Mouse (Mus musculus): ENCODE results near the gene Gm17455. TPM values are rescaled to one million over a fixed set of nuclear protein-coding genes. Genes with fewer than 3 reads are reported as not detected.

Gm17455 gene
- total RNA-seq, 4 experiments from 2014 or later: not detected

DNA sequence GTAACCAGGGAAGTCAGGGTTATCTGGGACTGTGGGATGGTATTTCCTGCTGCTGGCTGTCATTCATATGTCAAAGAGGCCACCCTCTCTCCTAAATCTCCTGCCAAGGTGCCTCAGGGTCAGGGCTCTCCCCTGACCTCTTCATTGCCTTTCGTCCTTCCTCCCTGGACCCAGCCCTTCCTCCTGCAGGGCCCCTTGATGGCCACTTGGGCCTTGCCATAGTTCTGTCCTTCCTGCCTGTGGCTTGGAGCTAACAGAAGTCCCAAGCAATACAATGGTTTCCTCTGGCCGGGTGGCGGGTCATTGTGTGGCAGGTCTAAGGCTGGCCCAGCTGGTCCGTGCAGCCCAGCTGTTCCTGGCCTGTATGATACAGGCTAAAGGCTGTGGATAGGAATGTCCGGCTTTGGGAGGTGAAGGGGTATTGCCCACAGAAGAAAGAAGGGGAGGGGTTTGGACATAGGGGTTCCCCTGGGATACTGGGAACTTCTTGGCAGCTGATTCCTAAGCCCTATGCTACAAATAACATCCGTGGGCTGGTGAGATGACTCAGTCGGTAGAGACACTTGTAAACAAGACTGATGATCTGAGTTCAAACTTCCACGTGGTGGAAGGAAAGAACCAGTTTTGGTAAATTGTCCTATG lies 25.5 kb upstream of the Gm17455 start:
- peak; percentile 74 for DNase-seq (ENCODE audit: low spot score)

- no peak for DNase-seq (ENCODE audit: low spot score)
Observed at GRCm38 (mm10) chr10:60376704-60377103, 22.8 kb upstream of the Gm17455 start.

DNA sequence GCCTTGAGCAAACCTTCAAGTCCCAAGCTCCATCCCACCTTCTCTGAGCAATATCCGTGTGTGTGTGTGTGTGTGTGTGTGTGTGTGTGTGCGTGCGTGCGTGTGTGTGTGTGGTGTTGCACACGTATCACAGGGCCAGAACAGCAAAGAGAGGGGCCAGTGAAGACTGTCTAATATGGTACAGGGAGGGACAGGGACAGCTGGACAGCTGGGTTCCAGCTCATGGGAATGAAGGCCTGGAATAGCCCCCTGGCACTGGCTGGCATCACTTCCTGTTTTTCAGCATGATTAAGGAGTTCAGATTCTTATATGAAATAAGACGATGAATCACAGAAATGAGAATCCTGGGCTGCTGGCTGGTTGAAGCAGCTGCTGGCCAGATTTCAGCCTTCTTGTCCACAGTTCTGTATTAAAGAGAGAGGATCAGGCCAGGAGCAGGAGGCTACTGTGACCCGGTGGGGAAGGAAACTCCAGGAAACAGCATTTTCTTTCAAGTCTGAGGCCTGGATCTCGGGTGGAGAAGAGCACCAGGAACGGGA lies 20.0 kb upstream of the Gm17455 start:
- DNase-seq (ENCODE audit: low spot score): no peak

DNA sequence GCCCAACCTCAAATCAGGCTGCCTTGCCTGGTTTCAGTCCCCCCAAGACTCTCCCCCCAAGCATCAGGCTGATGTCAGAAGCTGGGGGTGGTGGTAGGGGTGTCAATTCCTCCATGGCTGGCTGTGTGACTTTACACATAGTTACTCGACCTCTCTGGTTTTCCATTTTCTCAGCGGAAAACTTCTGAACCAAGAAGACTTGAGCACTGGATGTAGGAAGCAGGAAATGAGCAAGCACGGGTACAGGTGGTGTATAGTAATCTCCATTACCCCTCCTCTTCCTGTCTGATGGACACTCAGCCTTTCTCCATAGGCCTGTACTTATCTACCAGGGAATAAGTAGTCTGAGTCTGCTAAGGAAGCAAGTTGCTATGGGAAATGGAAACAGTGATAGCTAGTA lies 19.3 kb upstream of the Gm17455 start:
- DNase-seq (ENCODE audit: low spot score): no peak

- DNase-seq (ENCODE audit: low spot score): no peak
Observed at GRCm38 (mm10) chr10:60381142-60381925, 18.2 kb upstream of the Gm17455 start.

DNA sequence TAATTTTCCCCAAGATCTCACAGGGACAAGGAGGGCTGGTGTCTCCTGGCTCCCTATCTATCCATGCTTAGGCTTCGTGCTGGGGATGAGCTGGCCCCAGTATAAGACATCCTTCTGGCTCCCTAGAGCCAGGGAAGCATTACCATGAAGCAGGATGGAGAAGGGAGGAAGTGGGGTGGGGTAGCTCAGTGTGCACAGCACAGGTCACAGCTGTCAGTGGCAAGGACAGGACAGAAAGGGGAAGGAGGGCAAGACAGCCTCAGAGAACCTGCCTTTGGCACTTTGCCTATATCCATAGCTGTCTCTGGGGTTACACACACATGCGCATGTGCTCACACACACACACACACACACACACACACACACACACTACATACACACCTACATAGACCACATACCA lies 11.2 kb upstream of the Gm17455 start:
- DNase-seq (ENCODE audit: low spot score): no peak

DNA sequence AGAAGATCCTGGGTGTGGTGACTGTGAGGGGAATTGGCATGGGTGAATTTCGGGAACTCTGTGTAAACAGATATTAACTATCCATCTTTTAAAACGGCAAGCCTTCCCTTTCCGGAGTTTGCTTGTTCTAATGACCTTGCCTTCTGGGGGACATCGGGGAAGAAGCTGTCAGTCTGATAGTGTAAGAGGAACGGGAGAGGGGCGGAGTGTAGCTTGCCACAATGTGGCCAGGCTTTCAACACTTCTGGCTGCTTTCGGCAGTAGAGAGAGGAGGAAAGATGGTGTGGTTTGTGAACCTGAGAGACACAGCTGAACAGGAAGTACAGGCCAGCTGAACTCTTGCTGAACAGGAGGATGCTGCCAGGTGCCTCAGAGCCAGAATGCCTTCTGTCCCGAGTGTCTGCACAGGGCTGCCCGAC lies 10.1 kb upstream of the Gm17455 start:
- no peak for DNase-seq (ENCODE audit: low spot score)

DNA sequence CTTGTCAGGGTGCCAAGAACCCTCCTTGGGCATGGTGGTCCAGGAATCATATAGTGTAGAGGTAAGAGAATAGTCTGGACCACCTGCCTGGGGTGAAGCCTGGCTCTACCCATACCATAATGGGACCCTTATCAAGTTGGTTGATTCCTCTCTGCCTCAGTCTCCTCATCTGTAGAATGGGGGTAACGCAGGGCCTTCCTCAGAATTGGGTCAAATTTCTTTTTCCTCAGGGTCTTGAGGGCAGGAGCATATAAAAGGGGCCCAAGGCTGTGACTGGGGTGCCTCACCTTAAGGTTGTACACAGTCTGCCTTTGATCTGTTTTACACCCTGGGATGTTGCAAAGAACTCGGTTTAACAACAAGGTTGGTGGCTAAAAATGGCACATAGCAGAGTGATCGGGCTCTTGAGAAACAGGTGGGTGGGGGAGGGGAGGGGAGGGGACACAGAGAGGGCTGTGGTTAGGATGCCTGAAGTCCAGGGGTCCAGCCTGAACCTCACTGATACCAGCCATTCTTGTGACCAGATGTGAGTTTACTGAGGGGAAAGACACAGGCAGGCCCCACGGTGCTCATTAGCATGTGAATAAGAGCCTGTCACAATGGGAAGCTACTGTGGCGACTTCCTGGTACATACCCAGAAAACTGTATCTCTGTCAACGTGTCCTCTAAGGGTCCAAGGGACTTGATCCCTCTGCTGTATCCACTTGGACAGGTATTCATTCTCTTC lies 9.2 kb upstream of the Gm17455 start:
- no peak for DNase-seq (ENCODE audit: low spot score)

DNA sequence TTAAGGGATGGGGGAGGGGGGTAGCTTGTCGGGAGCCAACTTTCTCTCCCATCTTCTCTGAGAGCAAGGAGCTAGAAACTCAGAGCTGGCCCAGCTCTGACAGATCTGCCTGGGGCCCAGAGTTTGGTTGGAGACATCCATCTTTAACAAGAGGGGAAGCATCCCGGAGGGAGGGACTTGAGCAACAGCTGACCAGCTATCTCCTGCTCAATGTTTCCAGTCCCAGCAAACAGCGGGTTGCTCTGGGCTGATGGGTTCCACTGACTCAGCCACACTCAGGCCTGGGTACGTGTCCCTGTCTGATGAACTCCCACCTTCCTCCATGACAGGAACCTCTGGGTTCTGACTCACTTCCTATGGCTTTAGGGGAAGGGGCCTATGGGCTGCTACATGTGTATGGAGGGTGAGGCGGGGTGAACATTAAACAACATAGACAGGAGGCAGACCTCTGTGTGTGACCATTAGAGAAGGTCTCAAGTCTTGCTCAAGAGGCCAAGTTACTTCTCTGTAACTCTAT lies 8.6 kb upstream of the Gm17455 start:
- DNase-seq (ENCODE audit: low spot score): no peak

DNA sequence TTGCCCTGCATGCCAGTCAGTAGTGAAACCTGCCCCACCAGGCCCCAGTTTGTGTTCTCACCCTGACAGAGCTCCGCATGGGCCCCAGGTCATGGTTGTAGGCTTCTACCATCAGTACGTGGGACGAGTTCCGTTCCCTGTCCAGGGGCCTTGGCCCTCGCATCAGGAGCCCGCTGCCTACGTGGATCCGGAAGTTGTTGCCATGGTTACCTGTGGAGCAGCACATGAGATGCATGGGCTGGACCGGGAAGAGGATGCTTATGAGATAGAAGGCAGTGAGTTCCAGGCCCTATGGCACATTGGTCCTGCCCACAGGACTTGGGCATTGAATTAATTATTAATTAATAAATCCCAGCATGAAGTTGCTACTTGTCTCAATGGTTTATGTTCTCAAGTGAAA lies 7.9 kb upstream of the Gm17455 start:
- DNase-seq (ENCODE audit: low spot score): no peak

- DNase-seq (ENCODE audit: low spot score): no peak
Observed at GRCm38 (mm10) chr10:60394936-60395335, 4.6 kb upstream of the Gm17455 start.

DNA sequence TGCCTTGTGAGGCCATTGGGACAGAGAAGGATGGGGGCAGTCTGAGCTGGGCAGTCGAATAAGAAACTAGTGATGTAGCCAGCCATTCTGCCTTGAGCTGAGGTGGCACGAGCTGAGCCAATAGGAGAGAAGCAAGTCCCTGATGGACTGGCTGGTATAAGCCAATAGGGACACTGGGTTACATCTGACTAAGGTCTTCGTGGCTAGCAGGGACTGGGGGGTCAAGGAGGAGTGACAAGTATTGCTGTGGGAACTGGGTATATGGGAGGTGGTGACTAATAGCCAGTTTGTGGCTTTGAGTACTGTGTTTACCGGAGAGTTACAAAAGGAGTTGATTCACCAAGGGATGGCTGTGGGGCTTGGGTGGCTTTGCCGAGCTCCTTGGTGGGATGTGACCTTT lies 3.9 kb upstream of the Gm17455 start:
- no peak for DNase-seq (ENCODE audit: low spot score)

DNA sequence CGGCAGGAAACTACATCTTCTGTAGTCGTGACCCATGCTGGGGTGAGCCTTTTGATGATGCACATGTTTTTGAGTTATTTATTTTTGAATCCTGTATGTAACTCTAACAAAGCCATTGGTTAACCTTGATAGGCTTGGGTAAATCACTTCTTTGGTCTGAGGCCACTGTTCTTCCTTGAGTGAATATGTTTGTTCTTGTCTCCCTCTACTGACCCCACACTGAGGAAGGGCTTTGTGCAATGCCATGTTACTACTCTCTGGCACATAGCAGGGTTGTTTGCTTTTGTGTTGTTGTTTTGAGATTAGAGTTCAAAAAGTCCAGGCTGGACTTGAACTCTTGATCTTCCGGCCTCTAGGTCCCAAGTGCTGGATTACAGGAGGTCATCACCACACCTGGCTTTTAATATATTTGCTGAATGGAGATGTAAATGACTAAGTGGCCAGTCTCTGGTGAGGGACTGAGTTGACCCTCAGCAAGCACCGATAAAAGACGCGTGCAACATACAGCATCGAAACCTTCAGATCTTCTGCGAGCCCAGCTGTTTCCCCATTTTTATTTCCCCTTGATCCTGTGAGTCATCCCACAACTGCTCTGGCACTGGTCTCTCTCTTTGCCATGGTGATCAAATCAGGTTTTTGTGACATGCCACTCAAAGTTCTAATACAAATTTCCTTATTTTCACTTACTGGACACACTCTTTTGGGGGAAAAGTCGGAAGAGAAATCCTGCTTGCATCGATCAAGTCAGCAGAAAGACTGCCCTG lies 1.3 kb upstream of the Gm17455 start:
- DNase-seq (ENCODE audit: low spot score): no peak

DNA sequence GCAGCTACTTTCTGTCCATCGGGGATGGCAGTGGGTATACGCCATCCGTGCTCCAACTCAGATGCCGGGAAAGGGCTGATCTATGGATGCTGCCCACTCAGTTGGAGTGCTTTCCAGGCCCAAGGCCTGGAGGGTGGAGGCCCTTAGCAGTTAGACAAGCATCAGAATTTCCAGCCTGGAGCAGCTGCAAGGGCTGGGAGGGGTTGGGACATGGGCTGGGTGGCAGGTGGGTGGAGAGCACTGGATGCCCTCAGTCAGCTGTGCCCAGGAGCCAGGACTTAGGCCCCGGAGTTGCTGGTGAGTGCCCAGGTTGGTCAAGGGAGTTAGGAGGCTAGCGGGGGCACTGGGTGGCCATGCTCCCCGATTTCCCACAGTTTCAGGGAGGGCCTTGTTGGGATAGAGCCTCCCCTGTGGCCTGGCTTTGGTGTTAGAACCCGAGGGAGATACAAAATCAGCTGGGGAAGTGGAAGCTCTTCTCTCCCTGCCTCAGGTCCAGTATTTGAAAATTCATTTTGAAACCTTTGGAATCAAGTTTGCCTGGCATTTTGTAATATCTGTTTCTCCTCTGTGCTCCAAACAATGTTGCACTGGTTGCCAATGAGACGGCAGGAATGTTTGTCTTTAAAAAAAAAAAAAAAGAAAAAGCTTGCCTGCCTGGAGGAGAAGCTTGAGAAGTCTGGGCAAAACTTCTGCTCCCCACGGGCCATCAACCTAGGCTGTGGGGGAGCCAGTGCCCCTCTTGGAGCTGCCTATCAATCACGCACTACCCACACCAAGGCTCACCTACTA lies 1.2 kb downstream of the Gm17455 start:
- no peak for DNase-seq (ENCODE audit: low spot score)

- DNase-seq (ENCODE audit: low spot score): peak; percentile 33
Observed at GRCm38 (mm10) chr10:60405460-60406177, 6.1 kb downstream of the Gm17455 start.

DNA sequence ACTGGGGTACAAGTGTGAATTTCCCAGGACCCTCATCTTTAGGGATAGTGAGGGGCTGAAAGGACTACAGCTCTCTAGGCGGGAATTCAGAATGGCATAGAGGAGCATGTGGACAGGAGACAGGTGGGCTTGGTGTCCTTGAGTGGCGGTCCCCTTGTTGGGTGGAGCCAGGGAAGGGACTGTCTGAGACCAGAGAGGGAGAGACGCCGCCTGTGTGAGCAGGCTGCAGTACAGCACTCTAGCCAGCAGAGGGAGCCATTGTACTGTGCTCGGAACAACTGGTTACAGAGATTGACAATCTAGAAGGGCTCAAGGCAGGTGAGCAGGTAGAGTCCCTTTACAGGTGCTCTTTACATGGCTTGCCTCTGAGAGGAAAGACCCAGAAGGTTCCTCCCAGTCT lies 8.3 kb downstream of the Gm17455 start:
- peak; percentile 58 for DNase-seq (ENCODE audit: low spot score)

DNA sequence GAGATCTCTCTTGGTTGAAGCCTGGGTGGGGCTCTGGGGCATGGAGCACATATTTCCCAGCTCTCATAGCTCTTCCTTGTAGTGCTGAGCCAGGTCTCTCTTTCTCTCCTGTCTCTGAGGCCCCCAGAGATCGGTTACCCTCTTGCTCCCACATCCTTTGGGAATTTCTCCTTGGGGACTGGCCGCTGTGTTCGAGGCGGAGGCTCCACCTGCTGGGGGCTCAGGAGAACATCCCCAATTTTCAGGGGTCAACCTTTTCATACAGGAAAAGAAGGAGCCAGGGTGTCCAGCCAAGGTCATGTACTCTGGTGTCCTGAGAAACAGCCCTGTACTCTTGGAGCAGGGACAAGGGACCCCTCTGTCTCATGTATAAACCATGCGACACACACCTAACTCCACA lies 12.3 kb downstream of the Gm17455 start:
- DNase-seq (ENCODE audit: low spot score): no peak

DNA sequence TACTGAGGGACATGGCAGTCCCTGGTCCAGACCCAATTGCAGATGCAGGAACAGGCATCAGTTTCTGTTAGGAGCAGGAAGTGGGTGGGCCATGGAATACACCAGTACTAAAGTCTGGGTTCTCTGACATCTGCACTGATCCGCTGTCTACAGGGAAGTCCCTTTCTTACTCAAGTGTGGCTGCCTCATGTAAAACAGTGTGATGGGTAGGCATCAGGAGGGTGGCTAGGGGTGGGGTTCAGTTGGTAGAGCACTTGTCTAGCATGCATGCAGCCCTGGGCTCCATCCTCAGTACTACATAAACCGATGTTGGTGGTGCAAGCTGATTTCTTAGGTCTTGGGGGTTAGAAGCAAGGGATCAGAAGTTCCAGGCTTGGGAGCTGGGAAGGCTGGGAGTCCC lies 14.2 kb downstream of the Gm17455 start:
- no peak for DNase-seq (ENCODE audit: low spot score)

- no peak for DNase-seq (ENCODE audit: low spot score)
Observed at GRCm38 (mm10) chr10:60417041-60417440, 17.5 kb downstream of the Gm17455 start.

GRCm38 (mm10) chr10:60418137-60418536 lies 18.6 kb downstream of the Gm17455 start:
- peak; percentile 45 for DNase-seq (ENCODE audit: low spot score)
